Mouse (Mus musculus): ENCODE measurements around the gene Gins3.

DNA sequence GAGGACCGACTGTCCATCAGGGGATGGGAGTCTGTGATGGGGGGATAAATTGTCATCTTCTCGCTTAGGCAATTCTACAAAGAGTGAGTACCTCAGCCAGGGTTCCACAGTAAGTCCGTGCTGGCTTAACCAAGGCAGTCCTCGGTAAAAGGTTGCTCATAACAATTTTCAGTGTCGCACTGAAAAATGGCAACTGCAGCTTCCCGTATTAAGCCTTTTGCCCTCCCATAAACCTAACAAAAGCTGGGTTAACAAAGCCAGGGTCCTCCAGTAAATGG, 749 bp downstream of the Gins3 start:
- TF ChIP-seq POLR2A (IDR thresholded peaks at IDR 0.05; ENCODE audit: borderline replicate concordance, low read depth, low read length) (no peak), CTCF (IDR thresholded peaks at IDR 0.05; ENCODE audit: low read depth, low read length) (no peak)
